Mouse (Mus musculus) brown adipose tissue, adult 24 weeks (tissue): Measurements from ENCODE around the gene Kirrel. TPM values are rescaled to one million over a fixed set of nuclear protein-coding genes. Genes with fewer than 3 reads are reported as not detected.

Experiments
- H3K27ac ChIP-seq: fragments of 200-500 bp; replicated peaks from 2 replicates; pipeline ENCODE4 v1.5.1; 2012; ENCODE audit warnings: low read depth, mild to moderate bottlenecking, low read length
- H3K4me1 ChIP-seq: fragments of 200-500 bp; 2 replicates; pipeline ENCODE4 v1.6.1; 2012; ENCODE audit warnings: low read length, mixed read lengths; ENCODE audit not compliant: control insufficient read depth, insufficient read depth, insufficient read length
- H3K4me3 ChIP-seq: fragments of 200-500 bp; 2 replicates; pipeline ENCODE4 v1.5.1; 2012; ENCODE audit warnings: low read depth, mild to moderate bottlenecking, low read length, moderate library complexity; ENCODE audit not compliant: insufficient read depth
- polyA plus RNA-seq: library from polyadenylated mRNA; stranded (reverse); fragments of >200 nt; gene quantifications from 2 replicates; pipeline ENCODE4 v1.2.4, GENCODE M21; 2012; ENCODE audit not compliant: missing spikeins, insufficient read depth, insufficient read length

Gene Kirrel
- polyA plus RNA-seq: 3.5 and 4.8 TPM in 2 replicates

DNA sequence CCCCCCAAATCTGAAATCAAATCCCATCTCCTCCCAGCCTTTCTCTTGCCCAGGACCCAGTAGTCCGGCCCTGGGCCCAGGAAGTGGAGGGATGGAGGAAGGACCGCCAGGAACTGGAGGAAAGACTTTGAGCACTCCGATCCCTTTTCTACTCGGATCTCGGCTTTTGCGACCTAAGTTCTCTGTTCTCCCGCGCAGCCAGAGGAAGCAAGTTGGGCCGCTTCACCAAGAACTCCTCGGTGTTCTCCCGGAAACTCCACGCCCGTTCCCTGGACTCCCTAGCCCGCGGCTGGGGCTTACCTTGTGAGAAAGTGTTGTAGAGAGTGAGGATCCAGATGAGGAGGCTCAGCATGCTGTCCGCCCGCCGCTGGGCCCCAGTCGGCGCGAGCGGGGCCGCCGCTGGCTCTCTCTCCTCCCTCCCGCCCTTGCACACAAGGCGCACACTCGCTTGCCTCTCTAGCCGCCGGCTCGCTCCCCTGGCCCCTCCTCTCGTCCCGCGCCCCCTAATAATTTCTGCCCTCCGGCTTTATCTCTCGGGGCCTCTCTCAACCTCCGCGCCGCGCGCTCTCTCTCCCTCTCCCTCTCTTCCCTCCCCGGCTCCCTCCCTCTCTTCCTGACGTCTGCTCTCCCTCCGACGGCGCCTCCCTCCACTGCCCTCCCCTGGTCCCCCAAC lies at the start of gene Kirrel:
Gene Kirrel, minus strand, starts transcription at position 652 of the 673 bp plus-strand sequence.
- H3K4me3 ChIP-seq: peak within 1 kb of the TSS; percentile 69
- 0 out of 2 replicates have a peak, but pooled peaks cover 2% of the 10 kb centered on the region for H3K4me1 ChIP-seq
- peak within 1 kb of the TSS; percentile 55 for H3K27ac ChIP-seq

GRCm38 (mm10) chr3:87223636-87224035 lies 49.1 kb upstream of the Kirrel start:
- H3K4me1 ChIP-seq: no peaks in the 10 kb centered on the region
- H3K27ac ChIP-seq: no peak overlapping the region
- H3K4me3 ChIP-seq: no peak overlapping the region

- H3K27ac ChIP-seq: no peak overlapping the region
- no peak overlapping the region for H3K4me3 ChIP-seq
- H3K4me1 ChIP-seq: no peaks in the 10 kb centered on the region
Observed at GRCm38 (mm10) chr3:87222346-87222745, 47.8 kb upstream of the Kirrel start.

DNA sequence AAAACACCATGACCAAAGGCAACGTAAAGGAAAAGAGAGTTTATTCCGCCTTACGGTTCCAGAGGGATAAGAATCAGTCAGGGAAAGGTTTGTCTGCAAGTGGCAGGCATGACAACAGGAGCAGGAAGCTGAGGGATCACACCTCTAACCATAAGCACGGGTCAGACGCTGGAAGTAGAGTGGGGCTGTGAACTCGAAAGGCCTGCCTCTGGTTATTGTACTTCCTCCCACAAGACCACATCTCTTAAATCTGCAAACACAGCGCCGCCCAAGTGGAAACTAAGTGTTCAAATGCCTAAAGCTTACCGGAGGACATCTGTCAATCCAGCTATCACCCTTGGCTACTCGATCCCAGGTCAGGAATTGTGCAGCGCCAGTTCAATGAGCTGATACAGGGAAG lies 40.6 kb upstream of the Kirrel start:
- no peaks in the 10 kb centered on the region for H3K4me1 ChIP-seq
- no peak overlapping the region for H3K4me3 ChIP-seq
- no peak overlapping the region for H3K27ac ChIP-seq

DNA sequence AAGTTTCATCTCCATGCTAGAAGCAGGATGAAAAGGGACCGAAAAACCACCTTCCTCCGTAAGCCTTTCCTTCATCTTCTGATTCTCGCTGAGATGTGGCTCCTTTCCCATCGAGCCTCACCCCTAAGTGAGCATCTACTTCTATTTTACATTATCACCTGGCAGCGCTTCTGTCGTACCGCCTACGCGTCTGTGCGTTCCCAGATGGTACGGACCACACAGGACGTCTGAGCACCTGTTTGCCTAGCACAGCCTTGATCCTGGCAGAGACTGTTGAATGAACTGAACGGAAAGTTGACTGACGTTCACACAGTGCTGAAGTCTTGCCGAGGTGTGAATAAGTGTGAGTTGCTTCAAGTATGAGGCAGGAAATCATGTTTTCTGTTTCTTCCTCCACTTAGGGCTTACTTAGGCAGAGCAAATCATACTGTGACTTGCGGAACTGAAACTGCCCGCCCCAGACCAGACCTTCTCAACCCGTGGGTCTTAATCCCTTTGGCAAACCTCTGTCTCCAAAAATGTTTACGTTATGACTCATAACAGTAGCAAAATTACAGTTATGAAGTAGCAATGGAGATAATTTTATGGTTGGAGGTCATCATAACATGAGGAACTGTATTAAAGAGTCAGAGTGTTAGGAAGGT lies 39.8 kb upstream of the Kirrel start:
- Histone ChIP-seq H3K27ac (no peak overlapping the region), H3K4me3 (no peak overlapping the region), H3K4me1 (no peaks in the 10 kb centered on the region)

GRCm38 (mm10) chr3:87206336-87207075 lies 32.0 kb upstream of the Kirrel start:
- Histone ChIP-seq H3K27ac (no peak overlapping the region), H3K4me3 (no peak overlapping the region), H3K4me1 (no peaks in the 10 kb centered on the region)

DNA sequence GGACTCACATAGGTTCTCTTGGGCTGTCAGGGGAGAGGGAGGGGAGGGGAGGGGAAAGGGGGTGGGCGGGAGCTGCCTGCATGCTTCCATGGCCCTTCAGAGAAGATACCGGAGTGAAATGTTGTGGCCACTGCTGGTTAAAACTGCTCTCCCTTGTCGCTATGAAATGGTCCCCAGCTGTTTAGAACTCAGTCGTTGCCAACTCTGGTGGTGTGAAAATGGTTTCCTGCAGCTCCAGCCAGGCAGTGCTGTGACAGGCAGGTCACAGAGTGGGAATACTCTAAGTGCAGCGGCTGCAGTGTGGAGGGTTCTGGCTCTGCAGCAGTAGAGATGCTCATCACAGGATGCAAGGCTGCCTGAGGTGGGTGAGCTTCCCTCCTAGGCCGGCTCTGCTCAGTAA lies 22.1 kb upstream of the Kirrel start:
- Histone ChIP-seq H3K4me3 (no peak overlapping the region), H3K27ac (no peak overlapping the region)

GRCm38 (mm10) chr3:87195041-87195440 lies 20.5 kb upstream of the Kirrel start:
- Histone ChIP-seq H3K27ac (no peak overlapping the region), H3K4me1 (no peaks in the 10 kb centered on the region), H3K4me3 (no peak overlapping the region)

More for the DNA sequence above, 22.1 kb upstream of the Kirrel start:
- no peaks in the 10 kb centered on the region for H3K4me1 ChIP-seq

DNA sequence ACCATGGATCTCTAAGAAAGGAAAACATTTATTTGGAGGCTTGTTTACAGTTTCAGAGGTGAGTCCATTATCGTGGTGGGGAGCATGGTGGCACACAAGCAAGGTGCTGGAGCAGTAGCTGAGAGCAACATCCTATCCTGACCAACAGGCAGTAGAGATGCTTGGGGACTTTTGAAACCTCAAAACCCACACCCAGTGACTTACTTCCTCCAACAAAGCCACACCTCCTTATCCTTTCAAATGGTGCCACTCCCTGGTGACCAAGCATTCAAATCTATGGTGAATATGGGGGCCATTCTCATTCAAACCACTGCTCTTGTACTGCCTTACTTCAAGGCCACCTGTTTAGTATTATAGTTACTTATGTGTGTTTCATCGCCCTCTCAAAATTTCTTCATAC lies 20.0 kb upstream of the Kirrel start:
- Histone ChIP-seq H3K27ac (no peak overlapping the region), H3K4me1 (no peaks in the 10 kb centered on the region), H3K4me3 (no peak overlapping the region)

- no peak overlapping the region for H3K27ac ChIP-seq
- H3K4me3 ChIP-seq: no peak overlapping the region
- H3K4me1 ChIP-seq: no peaks in the 10 kb centered on the region
Observed at GRCm38 (mm10) chr3:87193756-87194155, 19.2 kb upstream of the Kirrel start.

DNA sequence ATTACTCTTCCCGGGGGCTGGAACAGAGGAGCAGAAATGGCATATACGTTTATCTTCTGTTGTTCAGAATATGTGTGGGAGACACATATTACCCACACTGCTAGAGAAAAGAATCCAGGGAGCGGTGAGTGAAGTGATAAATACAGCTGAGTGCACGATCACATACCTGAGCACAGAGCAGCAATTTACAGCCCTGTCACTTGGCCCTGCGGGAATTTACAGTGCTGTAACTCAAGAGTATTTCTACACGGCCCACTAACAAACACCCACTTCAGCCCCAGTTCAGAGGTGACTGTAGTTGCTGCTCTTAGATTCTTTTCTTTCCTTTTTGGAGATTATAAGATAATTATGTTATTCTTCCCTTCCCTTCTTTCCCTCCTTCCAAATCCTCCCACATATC lies 18.8 kb upstream of the Kirrel start:
- Histone ChIP-seq H3K4me1 (no peaks in the 10 kb centered on the region), H3K27ac (no peak overlapping the region), H3K4me3 (no peak overlapping the region)

- Histone ChIP-seq H3K4me1 (0 out of 2 replicates have a peak, but pooled peaks cover 2% of the 10 kb centered on the region), H3K4me3 (no peak overlapping the region), H3K27ac (no peak overlapping the region)
Observed at GRCm38 (mm10) chr3:87176687-87177086, 2.1 kb upstream of the Kirrel start.

DNA sequence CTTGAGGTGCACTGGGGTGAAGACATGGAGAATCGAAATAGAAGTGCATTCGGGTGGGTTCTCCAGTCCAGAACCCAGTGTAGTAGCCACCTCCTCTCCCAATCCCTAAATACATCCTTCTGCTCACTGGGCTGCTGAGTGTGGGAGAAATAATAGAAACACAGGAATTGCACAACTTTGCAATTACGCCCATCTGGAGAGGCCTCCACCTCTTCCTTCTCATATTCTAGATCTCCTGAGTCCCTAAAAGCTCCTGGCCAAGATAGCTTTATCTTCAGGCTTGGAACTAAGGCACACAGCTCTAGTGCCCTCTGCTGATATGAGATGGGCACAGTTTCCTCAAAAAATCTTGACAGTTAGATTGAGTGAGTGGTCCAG lies 880 bp upstream of the Kirrel start:
- 0 out of 2 replicates have a peak, but pooled peaks cover 2% of the 10 kb centered on the region for H3K4me1 ChIP-seq
- H3K4me3 ChIP-seq: peak overlapping the region; percentile 69
- H3K27ac ChIP-seq: peak overlapping the region; percentile 50; the same call in 1 of the 2 replicates

DNA sequence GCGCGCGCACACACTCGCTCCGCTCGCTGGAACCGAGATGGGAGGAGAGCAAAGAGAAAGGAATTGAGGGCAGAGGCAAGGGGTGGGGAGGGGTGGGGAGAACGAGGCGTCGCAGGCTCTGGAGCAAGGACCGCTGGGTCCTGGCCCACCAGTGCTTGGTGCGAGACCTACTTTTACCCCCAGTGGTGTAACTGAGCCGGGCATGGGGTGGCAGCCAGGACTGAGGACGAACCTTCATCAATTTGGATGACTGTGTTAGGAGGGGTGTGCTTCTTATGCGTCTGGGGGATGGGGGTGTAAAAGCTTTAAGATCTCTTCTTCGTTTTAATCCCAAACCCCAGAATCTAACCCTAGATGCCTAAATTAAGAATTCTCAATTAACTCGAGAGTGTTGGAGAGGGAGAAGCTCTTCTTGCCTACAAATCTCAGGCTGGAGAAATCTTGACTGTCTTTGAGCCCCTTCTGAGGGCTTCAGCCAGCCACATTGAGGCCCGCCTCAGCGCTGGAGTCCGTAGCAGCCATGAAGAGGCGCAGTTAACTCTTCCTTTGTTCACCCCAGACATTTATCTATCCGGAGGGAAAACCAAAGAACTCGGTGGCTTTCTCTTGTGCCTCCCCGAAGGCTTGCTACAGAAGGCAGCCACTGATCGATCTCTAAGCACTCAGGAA lies 356 bp upstream of the Kirrel start:
- H3K27ac ChIP-seq: peak overlapping the region; percentile 50
- peak overlapping the region; percentile 69 for H3K4me3 ChIP-seq

More for the DNA sequence above, 356 bp upstream of the Kirrel start:
- 0 out of 2 replicates have a peak, but pooled peaks cover 2% of the 10 kb centered on the region for H3K4me1 ChIP-seq
